Mouse (Mus musculus) embryonic fibroblast, embryonic 13.5 days (primary cell): ENCODE data around the gene Zbtb8a.

Source experiments
- CTCF ChIP-seq: IDR thresholded peaks from 2 replicates; pipeline ENCODE4 v1.5.1; 2011; ENCODE audit warnings: mild to moderate bottlenecking, control low read depth, low read length, moderate library complexity, borderline replicate concordance; ENCODE audit not compliant: insufficient read depth
- POLR2A ChIP-seq: IDR thresholded peaks from 2 replicates; pipeline ENCODE4 v1.6.1; 2011; ENCODE audit warnings: low read depth, mild to moderate bottlenecking, control low read depth, low read length, moderate library complexity

GRCm38 (mm10) chr4:129364379-129364778 is 13.5 kb downstream of the Zbtb8a start:
- TF ChIP-seq CTCF: no peak
- TF ChIP-seq POLR2A: no peak
